Mouse (Mus musculus): ENCODE data around the gene Ccni. TPM values are rescaled to one million over a fixed set of nuclear protein-coding genes. Genes with fewer than 3 reads are reported as not detected.

The Ccni gene
- polyA plus RNA-seq, 1 experiment from 2014 or later, result 142 TPM

GRCm38 (mm10) chr5:93224549-93224948 is 18.3 kb upstream of the Ccni start:
- Histone ChIP-seq H3K27me3 (ENCODE audit: control insufficient read depth, insufficient read depth, low read length) (no peaks in the 10 kb centered on the region), H3K27ac (replicated peaks in 1 of 2; ENCODE audit: control insufficient read depth in 1 of 2, insufficient read depth in 1 of 2, low read depth in 2 of 2, low read length in 2 of 2) (no peak overlapping the region), H3K4me1 (ENCODE audit: control insufficient read depth in 2 of 2, insufficient read depth in 2 of 2, low read length in 2 of 2) (no peaks in the 10 kb centered on the region), H3K4me3 (ENCODE audit: control insufficient read depth in 1 of 2, insufficient read depth in 1 of 2, low read depth in 1 of 2, low read length in 2 of 2) (no peak overlapping the region), H3K36me3 (ENCODE audit: control insufficient read depth, insufficient read depth, low read length) (no peaks in the 10 kb centered on the region), H3K9me3 (ENCODE audit: control insufficient read depth, low read length) (no peaks in the 10 kb centered on the region), H3K4me2 (ENCODE audit: low read length) (no peak overlapping the region), H3K9ac (ENCODE audit: low read length) (no peak overlapping the region)
- ATAC-seq (ENCODE audit: insufficient number of reproducible peaks, insufficient read depth, low FRiP score, low read depth), result no peak
- 56% methylated on average over 2 of the region's 2 CpGs for WGBS

- Histone ChIP-seq H3K9me3 (ENCODE audit: control insufficient read depth, low read length) (no peaks in the 10 kb centered on the region), H3K4me3 (ENCODE audit: control insufficient read depth in 1 of 2, insufficient read depth in 1 of 2, low read depth in 1 of 2, low read length in 2 of 2) (no peak overlapping the region), H3K9ac (ENCODE audit: low read length) (no peak overlapping the region), H3K4me2 (ENCODE audit: low read length) (no peak overlapping the region), H3K4me1 (ENCODE audit: control insufficient read depth in 2 of 2, insufficient read depth in 2 of 2, low read length in 2 of 2) (no peaks in the 10 kb centered on the region), H3K27ac (replicated peaks in 1 of 2; ENCODE audit: control insufficient read depth in 1 of 2, insufficient read depth in 1 of 2, low read depth in 2 of 2, low read length in 2 of 2) (no peak overlapping the region), H3K36me3 (ENCODE audit: control insufficient read depth, insufficient read depth, low read length) (no peaks in the 10 kb centered on the region), H3K27me3 (ENCODE audit: control insufficient read depth, insufficient read depth, low read length) (no peaks in the 10 kb centered on the region)
- ATAC-seq (ENCODE audit: insufficient number of reproducible peaks, insufficient read depth, low FRiP score, low read depth), result no peak
- WGBS, result 53% methylated on average over 3 of the region's 3 CpGs
Measured at GRCm38 (mm10) chr5:93221661-93222060, 15.4 kb upstream of the Ccni start.

GRCm38 (mm10) chr5:93218375-93218774 is 12.1 kb upstream of the Ccni start:
- Histone ChIP-seq H3K4me2 (ENCODE audit: low read length) (no peak overlapping the region), H3K4me1 (ENCODE audit: control insufficient read depth in 2 of 2, insufficient read depth in 2 of 2, low read length in 2 of 2) (no peaks in the 10 kb centered on the region), H3K36me3 (ENCODE audit: control insufficient read depth, insufficient read depth, low read length) (no peaks in the 10 kb centered on the region), H3K27me3 (ENCODE audit: control insufficient read depth, insufficient read depth, low read length) (no peaks in the 10 kb centered on the region), H3K4me3 (ENCODE audit: control insufficient read depth in 1 of 2, insufficient read depth in 1 of 2, low read depth in 1 of 2, low read length in 2 of 2) (no peak overlapping the region), H3K27ac (replicated peaks in 1 of 2; ENCODE audit: control insufficient read depth in 1 of 2, insufficient read depth in 1 of 2, low read depth in 2 of 2, low read length in 2 of 2) (no peak overlapping the region), H3K9me3 (ENCODE audit: control insufficient read depth, low read length) (no peaks in the 10 kb centered on the region), H3K9ac (ENCODE audit: low read length) (no peak overlapping the region)
- ATAC-seq (ENCODE audit: insufficient number of reproducible peaks, insufficient read depth, low FRiP score, low read depth), result no peak
- 83% methylated on average over 3 of the region's 3 CpGs for WGBS

- H3K4me3 ChIP-seq (ENCODE audit: control insufficient read depth in 1 of 2, insufficient read depth in 1 of 2, low read depth in 1 of 2, low read length in 2 of 2), result 0 out of 4 replicates have a peak overlapping the region, but pooled peaks of 1 of the 2 experiments have one; percentile 90
- H3K4me1 ChIP-seq (ENCODE audit: control insufficient read depth in 2 of 2, insufficient read depth in 2 of 2, low read length in 2 of 2), result peaks cover 0 to 23% of the 10 kb centered on the region in 2 experiments; a peak in 1 of 4 replicates
- no peak for ATAC-seq (ENCODE audit: insufficient number of reproducible peaks, insufficient read depth, low FRiP score, low read depth)
- peak overlapping the region; percentile 98 for H3K9ac ChIP-seq (ENCODE audit: low read length)
- no peaks in the 10 kb centered on the region for H3K36me3 ChIP-seq (ENCODE audit: control insufficient read depth, insufficient read depth, low read length)
- peak overlapping the region; percentile 64 for H3K4me2 ChIP-seq (ENCODE audit: low read length)
- no peaks in the 10 kb centered on the region for H3K27me3 ChIP-seq (ENCODE audit: control insufficient read depth, insufficient read depth, low read length)
- 73% methylated on average over 1 of the region's 1 CpGs for WGBS
- H3K27ac ChIP-seq (replicated peaks in 1 of 2; ENCODE audit: control insufficient read depth in 1 of 2, insufficient read depth in 1 of 2, low read depth in 2 of 2, low read length in 2 of 2), result peak overlapping the region in 1 of 2 experiments; percentile 94; a peak in 2 of 4 replicates
- no peaks in the 10 kb centered on the region for H3K9me3 ChIP-seq (ENCODE audit: control insufficient read depth, low read length)
Measured at GRCm38 (mm10) chr5:93207555-93207954, 1.3 kb upstream of the Ccni start.

GRCm38 (mm10) chr5:93207006-93207348 is 682 bp upstream of the Ccni start:
- Histone ChIP-seq H3K27me3 (ENCODE audit: control insufficient read depth, insufficient read depth, low read length) (no peaks in the 10 kb centered on the region), H3K36me3 (ENCODE audit: control insufficient read depth, insufficient read depth, low read length) (peaks cover 3% of the 10 kb centered on the region), H3K4me2 (ENCODE audit: low read length) (peak overlapping the region; percentile 64), H3K4me1 (ENCODE audit: control insufficient read depth in 2 of 2, insufficient read depth in 2 of 2, low read length in 2 of 2) (peaks cover 0 to 23% of the 10 kb centered on the region in 2 experiments; a peak in 1 of 4 replicates), H3K4me3 (ENCODE audit: control insufficient read depth in 1 of 2, insufficient read depth in 1 of 2, low read depth in 1 of 2, low read length in 2 of 2) (peak overlapping the region; percentile 90 to 97), H3K9me3 (ENCODE audit: control insufficient read depth, low read length) (no peaks in the 10 kb centered on the region), H3K27ac (replicated peaks in 1 of 2; ENCODE audit: control insufficient read depth in 1 of 2, insufficient read depth in 1 of 2, low read depth in 2 of 2, low read length in 2 of 2) (peak overlapping the region; percentile 94 to 97), H3K9ac (ENCODE audit: low read length) (peak overlapping the region; percentile 98)
- ATAC-seq (ENCODE audit: insufficient number of reproducible peaks, insufficient read depth, low FRiP score, low read depth), result no peak
- WGBS, result 3% methylated on average over 6 of the region's 6 CpGs

GRCm38 (mm10) chr5:93205371-93206108 is 755 bp downstream of the Ccni start:
- Histone ChIP-seq H3K27me3 (ENCODE audit: control insufficient read depth, insufficient read depth, low read length) (no peaks in the 10 kb centered on the region), H3K9me3 (ENCODE audit: control insufficient read depth, low read length) (no peaks in the 10 kb centered on the region), H3K4me3 (ENCODE audit: control insufficient read depth in 1 of 2, insufficient read depth in 1 of 2, low read depth in 1 of 2, low read length in 2 of 2) (peak overlapping the region; percentile 90 to 97), H3K27ac (replicated peaks in 1 of 2; ENCODE audit: control insufficient read depth in 1 of 2, insufficient read depth in 1 of 2, low read depth in 2 of 2, low read length in 2 of 2) (peak overlapping the region; percentile 57 to 94), H3K4me2 (ENCODE audit: low read length) (peak overlapping the region; percentile 93), H3K9ac (ENCODE audit: low read length) (peak overlapping the region; percentile 98), H3K36me3 (ENCODE audit: control insufficient read depth, insufficient read depth, low read length) (peaks cover 17% of the 10 kb centered on the region), H3K4me1 (ENCODE audit: control insufficient read depth in 2 of 2, insufficient read depth in 2 of 2, low read length in 2 of 2) (peaks cover 0 to 23% of the 10 kb centered on the region in 2 experiments; a peak in 1 of 4 replicates)
- peak; percentile 51 for ATAC-seq (ENCODE audit: insufficient number of reproducible peaks, insufficient read depth, low FRiP score, low read depth)
- under 1% methylated on average over 53 of the region's 63 CpGs for WGBS

GRCm38 (mm10) chr5:93201181-93201580 is 5.1 kb downstream of the Ccni start:
- no peak for ATAC-seq (ENCODE audit: insufficient number of reproducible peaks, insufficient read depth, low FRiP score, low read depth)
- 90% methylated on average over 1 of the region's 1 CpGs for WGBS

More at GRCm38 (mm10) chr5:93201181-93201580, 5.1 kb downstream of the Ccni start:
- no peak overlapping the region for H3K27ac ChIP-seq (replicated peaks in 1 of 2; ENCODE audit: control insufficient read depth in 1 of 2, insufficient read depth in 1 of 2, low read depth in 2 of 2, low read length in 2 of 2)
- H3K4me2 ChIP-seq (ENCODE audit: low read length), result no peak overlapping the region
- peaks cover 0 to 26% of the 10 kb centered on the region in 2 experiments; a peak in 1 of 4 replicates for H3K4me1 ChIP-seq (ENCODE audit: control insufficient read depth in 2 of 2, insufficient read depth in 2 of 2, low read length in 2 of 2)
- no peaks in the 10 kb centered on the region for H3K27me3 ChIP-seq (ENCODE audit: control insufficient read depth, insufficient read depth, low read length)
- H3K9ac ChIP-seq (ENCODE audit: low read length), result no peak overlapping the region
- no peaks in the 10 kb centered on the region for H3K9me3 ChIP-seq (ENCODE audit: control insufficient read depth, low read length)
- no peak overlapping the region for H3K4me3 ChIP-seq (ENCODE audit: control insufficient read depth in 1 of 2, insufficient read depth in 1 of 2, low read depth in 1 of 2, low read length in 2 of 2)
- peaks cover 54% of the 10 kb centered on the region for H3K36me3 ChIP-seq (ENCODE audit: control insufficient read depth, insufficient read depth, low read length)
